Mouse (Mus musculus) testis, adult 10 weeks (tissue): ENCODE data around the gene Gm20909. TPM values are rescaled to one million over a fixed set of nuclear protein-coding genes. Genes with fewer than 3 reads are reported as not detected.

Source experiments
- polyA plus RNA-seq: library from polyadenylated mRNA; stranded (reverse); fragments of 350-450 nt; fragmentation: Illumina TruSeq; extraction: RNeasy Lipid Tissue Mini Kit (QIAGEN cat#74804); gene quantifications from one replicate; pipeline ENCODE4 v1.2.3, GENCODE M21; 2014; ENCODE audit warnings: low read depth, low replicate concordance

Gm20909 gene
- polyA plus RNA-seq = not detected

GRCm38 (mm10) chrY:21164270-21164669 is at the start of gene Gm20909:
Gene Gm20909 (plus strand): TSS chrY:21164570.

Other genes starting within 250 kb of the Gm20909 start
- gene Gm29866, start 170.9 kb upstream of the Gm20909 start, polyA plus RNA-seq = 4.5 TPM
- gene Gm20865, start 77.0 kb downstream of the Gm20909 start, polyA plus RNA-seq = 8.5 TPM